Mouse (Mus musculus) intestine, postnatal 0 days (tissue): ENCODE data around the gene Myg1. TPM values are rescaled to one million over a fixed set of nuclear protein-coding genes. Genes with fewer than 3 reads are reported as not detected.
A peak's percentile ranks its signal among the peaks of the same experiment; 100 is the strongest.

ENCODE experiments used
- ATAC-seq: fragments of 200-750 bp; cut with Nextera tagmentation; 2 replicates; pipeline ENCODE4 v1.8.0; 2017; ENCODE audit warnings: mild to moderate bottlenecking, moderate TSS enrichment, moderate library complexity
- H3K27ac ChIP-seq: fragments of 300-500 bp; sonication (generic); 2 replicates; pipeline ENCODE4 v1.5.1; 2014; ENCODE audit warnings: mild to moderate bottlenecking, low read depth, low read length, moderate library complexity
- H3K27me3 ChIP-seq: fragments of 300-500 bp; sonication (generic); replicated peaks from 2 replicates; pipeline ENCODE4 v1.6.1; 2014; ENCODE audit warnings: low read length, mixed read lengths; ENCODE audit not compliant: control insufficient read depth, insufficient read depth
- H3K36me3 ChIP-seq: fragments of 300-500 bp; sonication (generic); 2 replicates; pipeline ENCODE4 v1.6.1; 2014; ENCODE audit warnings: mild to moderate bottlenecking, moderate library complexity; ENCODE audit not compliant: control insufficient read depth, insufficient read depth
- H3K4me1 ChIP-seq: fragments of 300-500 bp; sonication (generic); replicated peaks from 2 replicates; pipeline ENCODE4 v1.6.1; 2014; ENCODE audit warnings: antibody characterized with exemption, low read length, mixed read lengths; ENCODE audit not compliant: control insufficient read depth, insufficient read depth
- H3K4me2 ChIP-seq: fragments of 300-500 bp; sonication (generic); replicated peaks from 2 replicates; pipeline ENCODE4 v1.6.1; 2014; ENCODE audit warnings: low read depth, mild to moderate bottlenecking, moderate library complexity
- H3K4me3 ChIP-seq: fragments of 300-500 bp; sonication (generic); 2 replicates; pipeline ENCODE4 v1.5.1; 2014; ENCODE audit warnings: low read depth, low read length
- H3K9ac ChIP-seq: fragments of 300-500 bp; sonication (generic); 2 replicates; pipeline ENCODE4 v1.6.1; 2014; ENCODE audit warnings: mild to moderate bottlenecking, low read depth, low read length
- H3K9me3 ChIP-seq: fragments of 300-500 bp; sonication (generic); 2 replicates; pipeline ENCODE4 v1.6.1; 2016; ENCODE audit warnings: mixed run types; ENCODE audit not compliant: control insufficient read depth
- CTCF ChIP-seq: sonication (generic); IDR thresholded peaks from 2 replicates; pipeline ENCODE4 v1.5.1; 2016; ENCODE audit warnings: low read depth, mild to moderate bottlenecking, control low read depth, antibody characterized with exemption, moderate library complexity
- WGBS: fragments of 180-500 bp; shearing (Covaris S2); extraction: QIAGEN DNeasy Blood & Tissue Kit; methylation state at CpG from one replicate; pipeline ENCODE4 v1.1.7; 2014; 5-methylcytosine and 5-hydroxymethylcytosine counted together
- polyA plus RNA-seq: library from polyadenylated mRNA; unstranded; fragments of >200 nt; fragmentation: Nextera tagmentation; extraction: Ambion mirVana; gene quantifications from 2 replicates; pipeline ENCODE4 v1.2.1, GENCODE M21; 2015

The Myg1 gene
- polyA plus RNA-seq: 35.8 and 41.5 TPM in 2 replicates

- Histone ChIP-seq H3K9me3 (no peaks in the 10 kb centered on the region), H3K4me1 (0 out of 2 replicates have a peak, but pooled peaks cover 3% of the 10 kb centered on the region), H3K36me3 (peaks cover 25% of the 10 kb centered on the region), H3K4me3 (peak within 1 kb of the TSS; percentile 81), H3K9ac (peak within 1 kb of the TSS; percentile 50), H3K27me3 (no peaks in the 10 kb centered on the region), H3K27ac (peak within 1 kb of the TSS; percentile 57; the same call in 1 of the 2 replicates), H3K4me2 (peak within 1 kb of the TSS; percentile 75)
- peak; percentile 86 for ATAC-seq
- WGBS: under 1% methylated on average over 30 of the region's 30 CpGs
- no peak for TF ChIP-seq CTCF
Measured at GRCm38 (mm10) chr15:102331610-102332015, at the start of gene Myg1. Myg1 (plus strand) TSS chr15:102331709.

- ATAC-seq: no peak
- no peak overlapping the region for H3K4me2 ChIP-seq
- 55% methylated on average over 8 of the region's 8 CpGs for WGBS
Measured at GRCm38 (mm10) chr15:102282463-102283292, 48.8 kb upstream of the Myg1 start.

GRCm38 (mm10) chr15:102283648-102284047 lies 47.9 kb upstream of the Myg1 start:
- peaks cover 3% of the 10 kb centered on the region; the same call in 1 of the 2 replicates for H3K4me1 ChIP-seq
- ATAC-seq: no peak
- H3K27ac ChIP-seq: no peak overlapping the region
- H3K36me3 ChIP-seq: peaks cover 15% of the 10 kb centered on the region
- H3K27me3 ChIP-seq: no peaks in the 10 kb centered on the region
- no peak for TF ChIP-seq CTCF
- H3K9ac ChIP-seq: no peak overlapping the region
- 67% methylated on average over 3 of the region's 3 CpGs for WGBS
- no peak overlapping the region for H3K4me2 ChIP-seq
- no peaks in the 10 kb centered on the region for H3K9me3 ChIP-seq
- H3K4me3 ChIP-seq: no peak overlapping the region

More at GRCm38 (mm10) chr15:102282463-102283292, 48.8 kb upstream of the Myg1 start:
- Histone ChIP-seq H3K36me3 (peaks cover 15% of the 10 kb centered on the region), H3K27me3 (no peaks in the 10 kb centered on the region), H3K4me3 (no peak overlapping the region), H3K27ac (no peak overlapping the region), H3K4me1 (peaks cover 3% of the 10 kb centered on the region; the same call in 1 of the 2 replicates), H3K9ac (no peak overlapping the region), H3K9me3 (no peaks in the 10 kb centered on the region)
- TF ChIP-seq CTCF: no peak

DNA sequence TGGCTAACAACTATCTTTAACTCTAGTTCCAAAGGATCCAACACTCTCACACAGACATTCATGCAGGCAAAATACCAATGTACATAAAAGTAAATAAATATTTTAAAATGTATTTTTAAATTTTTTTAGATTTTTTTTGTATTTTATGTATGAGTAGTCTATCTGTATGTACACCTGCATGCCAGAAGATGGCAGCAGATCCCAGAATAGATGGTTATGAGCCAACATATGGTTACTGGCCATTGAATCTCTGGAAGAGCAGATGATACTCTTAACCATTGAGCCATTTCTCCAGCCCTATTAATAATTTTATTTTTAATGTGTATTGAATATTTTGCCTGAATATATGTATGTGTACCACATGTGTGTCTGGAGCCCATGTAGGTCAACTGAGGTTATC lies 44.1 kb upstream of the Myg1 start:
- no peak overlapping the region for H3K27ac ChIP-seq
- H3K36me3 ChIP-seq: no peaks in the 10 kb centered on the region
- peak; percentile 37; the same call in 1 of the 2 replicates for ATAC-seq

GRCm38 (mm10) chr15:102295633-102296367 lies 35.7 kb upstream of the Myg1 start, which contains the start of gene Espl1:
Espl1 (plus strand) TSS chr15:102296266.
- Histone ChIP-seq H3K27me3 (no peaks in the 10 kb centered on the region), H3K4me3 (peak within 1 kb of the TSS; percentile 73), H3K4me2 (peak within 1 kb of the TSS; percentile 97), H3K9me3 (no peaks in the 10 kb centered on the region), H3K27ac (no peak within 1 kb of the TSS), H3K4me1 (peaks cover 4% of the 10 kb centered on the region; the same call in 1 of the 2 replicates), H3K36me3 (peaks cover 7% of the 10 kb centered on the region), H3K9ac (peak within 1 kb of the TSS; percentile 51; the same call in 1 of the 2 replicates)
- TF ChIP-seq CTCF: no peak
- WGBS: 6% methylated on average over 25 of the region's 25 CpGs
- peak; percentile 94 for ATAC-seq

More for the DNA sequence above, 44.1 kb upstream of the Myg1 start:
- H3K9ac ChIP-seq: no peak overlapping the region
- no peak overlapping the region for H3K4me2 ChIP-seq
- TF ChIP-seq CTCF: peak; percentile 77
- H3K4me1 ChIP-seq: no peaks in the 10 kb centered on the region
- no peaks in the 10 kb centered on the region for H3K27me3 ChIP-seq
- H3K4me3 ChIP-seq: no peak overlapping the region
- H3K9me3 ChIP-seq: no peaks in the 10 kb centered on the region

GRCm38 (mm10) chr15:102296368-102297006 lies 35.0 kb upstream of the Myg1 start:
- ATAC-seq: no peak; the same call in 1 of the 2 replicates
- no peak overlapping the region for H3K27ac ChIP-seq
- peak overlapping the region; percentile 97 for H3K4me2 ChIP-seq
- peaks cover 4% of the 10 kb centered on the region; the same call in 1 of the 2 replicates for H3K4me1 ChIP-seq
- peak overlapping the region; percentile 51; the same call in 1 of the 2 replicates for H3K9ac ChIP-seq
- no peak for TF ChIP-seq CTCF
- WGBS: 3% methylated on average over 24 of the region's 24 CpGs
- H3K36me3 ChIP-seq: peaks cover 13% of the 10 kb centered on the region
- H3K9me3 ChIP-seq: no peaks in the 10 kb centered on the region
- H3K27me3 ChIP-seq: no peaks in the 10 kb centered on the region
- peak overlapping the region; percentile 73 for H3K4me3 ChIP-seq
